Mouse (Mus musculus) CD4-positive naive resting alpha-beta T cell, adult 57 days (primary cell): ENCODE measurements around the gene Preb. TPM values are rescaled to one million over a fixed set of nuclear protein-coding genes. Genes with fewer than 3 reads are reported as not detected.

Source experiments
- total RNA-seq: library from RNA; stranded (reverse); gene quantifications from one replicate; pipeline ENCODE4 v1.2.4, GENCODE M21; 2023

Gene Preb
- total RNA-seq, result 177 TPM

GRCm38 (mm10) chr5:30959966-30960501 is at the start of gene Preb:
Gene Preb, minus strand, starts transcription at chr5:30960361.

DNA sequence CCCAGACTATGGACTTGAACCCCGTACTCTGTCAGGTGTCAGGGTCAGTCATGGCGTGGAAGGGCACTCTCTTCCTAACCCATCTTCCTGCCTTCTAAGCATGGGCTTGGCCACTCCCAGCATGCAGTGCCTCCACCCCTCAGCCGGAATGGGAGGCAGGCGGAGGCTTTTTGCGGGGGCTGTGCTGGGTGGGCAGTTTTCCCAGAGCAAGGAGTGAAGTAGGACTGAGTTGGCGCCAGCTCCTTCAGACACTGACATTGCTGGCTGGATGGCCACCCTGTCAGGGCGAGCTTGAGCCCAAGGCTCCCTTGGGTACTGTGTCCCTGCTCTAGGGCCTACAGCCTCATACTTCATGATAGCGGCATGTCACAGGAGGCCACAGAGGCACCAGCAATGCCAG is 8.3 kb upstream of the Preb start, which contains the start of gene Tcf23:
Gene Tcf23 (plus strand): TSS at position 247 of the 400 bp plus-strand sequence.

DNA sequence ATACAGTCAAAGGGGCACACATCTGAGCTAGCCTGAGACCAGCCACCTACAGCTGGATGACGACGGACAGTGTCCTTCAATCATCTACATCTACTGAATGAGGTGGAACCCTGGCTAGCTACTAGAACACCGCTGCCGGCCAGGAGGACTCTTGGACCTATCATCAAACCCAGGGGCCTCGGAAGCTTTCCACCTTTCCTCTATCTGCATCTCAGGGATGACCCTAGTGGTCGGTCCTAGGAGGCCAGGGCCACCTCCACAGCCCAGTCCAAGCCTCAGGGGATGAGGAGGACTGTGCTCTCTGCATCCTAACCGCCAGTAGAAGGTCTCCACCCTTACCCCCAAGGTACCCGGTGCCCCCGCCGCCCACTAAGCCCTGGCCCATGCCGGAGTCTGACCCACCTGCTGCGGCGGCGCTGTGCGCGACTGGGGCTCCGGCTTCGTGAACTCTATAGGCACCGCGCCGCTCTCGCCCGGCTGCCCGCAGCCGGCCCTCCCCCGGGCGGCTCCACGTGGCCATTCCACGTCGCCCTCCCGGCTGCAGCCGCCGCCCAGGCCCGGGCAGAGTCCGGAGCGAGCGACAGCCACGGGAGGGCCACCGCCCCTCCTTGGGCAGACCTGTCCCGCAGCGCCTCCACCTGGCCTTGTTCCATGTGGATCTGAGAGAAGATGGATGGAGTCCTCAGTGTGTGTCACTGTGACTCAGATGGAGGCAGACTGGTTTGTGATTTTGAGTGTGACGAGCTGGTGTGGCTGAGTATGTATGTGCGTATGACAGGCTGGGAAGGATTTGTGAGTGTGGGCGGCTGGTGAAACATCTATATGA is 15.0 kb downstream of the Preb start, which contains the start of gene Cgref1:
Gene Cgref1 (minus strand): TSS at position 636 of the 826 bp plus-strand sequence.

GRCm38 (mm10) chr5:30921256-30922033 is 38.7 kb downstream of the Preb start, which contains the start of gene Khk:
Gene Khk, plus strand, starts transcription at chr5:30921431.

DNA sequence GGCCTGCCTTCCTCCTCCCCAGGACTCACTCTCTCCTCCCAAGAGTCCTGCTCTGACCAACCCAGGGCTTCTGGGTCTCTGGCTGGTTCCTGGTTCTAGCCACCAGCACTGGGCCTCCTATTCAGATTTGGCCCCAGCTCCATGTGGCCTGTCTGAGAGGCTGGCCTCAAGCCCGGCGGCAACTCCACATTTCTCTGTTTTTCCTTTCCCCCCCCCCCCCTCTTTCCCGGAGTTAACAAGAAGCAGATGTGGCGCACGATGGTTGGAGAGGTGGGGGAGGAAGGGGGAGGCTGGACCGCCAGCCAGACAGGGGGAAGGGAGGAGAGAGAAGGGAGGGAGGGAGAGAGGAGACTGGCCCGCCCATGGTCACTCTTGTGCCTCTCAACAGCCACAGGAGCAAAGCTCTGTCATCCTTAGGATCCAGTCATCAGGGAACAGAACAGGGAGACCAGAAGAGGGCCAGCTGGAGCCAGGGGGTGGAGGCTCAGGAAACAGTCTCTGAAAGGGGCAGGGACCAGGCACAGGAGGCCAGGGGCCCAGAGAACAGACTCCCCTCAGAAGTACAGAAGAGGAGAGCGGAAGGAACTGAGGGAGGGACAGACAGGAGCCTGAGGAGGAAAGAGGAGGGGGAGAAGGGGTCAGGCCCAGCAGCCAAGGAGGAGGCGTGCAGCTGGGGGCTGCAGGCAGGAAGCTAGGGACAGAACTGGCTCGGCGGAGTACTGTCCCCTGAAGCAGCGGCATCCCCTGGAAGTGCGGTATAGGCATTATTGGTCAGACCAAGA is 46.9 kb downstream of the Preb start, which contains the start of gene Emilin1:
Gene Emilin1 (plus strand): TSS at position 343 of the 782 bp plus-strand sequence.

DNA sequence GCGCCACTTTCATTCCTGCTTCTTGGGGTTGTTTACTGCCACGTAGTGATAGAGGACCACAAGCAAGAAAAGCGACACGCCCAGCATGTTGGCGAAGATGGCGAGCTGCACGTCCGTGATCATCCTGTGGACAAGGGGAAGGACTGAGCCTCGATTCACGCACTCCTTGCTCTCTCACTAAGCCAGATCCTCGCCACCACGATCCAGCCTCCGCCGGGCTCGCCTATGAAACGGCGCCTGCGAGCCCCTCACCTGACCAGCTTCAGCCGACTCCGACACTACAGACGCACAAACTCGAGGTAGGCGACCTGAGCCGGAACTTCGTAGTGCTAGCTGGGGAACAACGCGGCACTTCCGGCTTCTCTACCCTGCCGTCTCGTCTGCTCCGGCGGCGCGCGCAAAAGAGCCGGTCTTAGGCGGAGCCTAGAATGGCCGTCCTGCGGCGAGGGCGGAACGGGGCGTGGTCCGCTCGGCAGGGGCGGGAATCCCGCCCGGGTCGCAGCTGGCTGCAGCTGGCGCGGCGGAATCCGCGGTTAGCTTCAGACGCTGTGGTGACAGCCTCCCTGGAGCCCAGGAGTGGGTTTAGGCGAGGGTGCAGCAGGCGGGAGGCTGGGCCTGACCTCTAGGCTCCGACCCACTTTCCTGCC is 52.6 kb downstream of the Preb start, which contains the start of gene Ost4:
Gene Ost4 (minus strand): TSS at position 376 of the 647 bp plus-strand sequence.

Other genes with a start within 250 kb of the Preb start
- 0.35 TPM for gene Dpysl5, start 248.8 kb downstream of the Preb start, total RNA-seq
- 11.9 TPM for gene Mapre3, start 145.7 kb downstream of the Preb start, total RNA-seq
- gene Tmem214, start 92.3 kb downstream of the Preb start, total RNA-seq, result 45.9 TPM
- gene Agbl5, start 71.7 kb downstream of the Preb start, total RNA-seq, result 9.6 TPM
- gene Ost4, start 52.6 kb downstream of the Preb start, total RNA-seq, result 132 TPM
- 2.7 TPM for gene Emilin1, start 47.0 kb downstream of the Preb start, total RNA-seq
- gene Khk, start 38.9 kb downstream of the Preb start, total RNA-seq, result 17.7 TPM
- gene Cgref1, start 14.8 kb downstream of the Preb start, total RNA-seq, result not detected
- not detected for gene Tcf23, start 8.3 kb upstream of the Preb start, total RNA-seq
- 33.8 TPM for gene Atraid, start 88.0 kb upstream of the Preb start, total RNA-seq
- 11.6 TPM for gene Slc5a6, start 88.6 kb upstream of the Preb start, total RNA-seq
- 43.7 TPM for gene Cad, start 94.4 kb upstream of the Preb start, total RNA-seq
- not detected for gene Dnajc5g, start 145.9 kb upstream of the Preb start, total RNA-seq
- gene Slc30a3, start 147.9 kb upstream of the Preb start, total RNA-seq, result 1.2 TPM
- not detected for gene Trim54, start 156.4 kb upstream of the Preb start, total RNA-seq
- not detected for gene Ucn, start 178.5 kb upstream of the Preb start, total RNA-seq
- gene Mpv17, start 193.9 kb upstream of the Preb start, total RNA-seq, result 17.7 TPM
- gene Gm29609, start 219.6 kb upstream of the Preb start, total RNA-seq, result 4.7 TPM
- gene Gtf3c2, start 219.8 kb upstream of the Preb start, total RNA-seq, result 148 TPM
- 70.4 TPM for gene Snx17, start 232.9 kb upstream of the Preb start, total RNA-seq
- gene Eif2b4, start 233.1 kb upstream of the Preb start, total RNA-seq, result 42.2 TPM
- gene Zfp513, start 241.9 kb upstream of the Preb start, total RNA-seq, result 27.6 TPM